Mouse (Mus musculus) myocyte (in vitro differentiated cells): ENCODE results near the gene Olfr978. TPM values are rescaled to one million over a fixed set of nuclear protein-coding genes. Genes with fewer than 3 reads are reported as not detected.

Source experiments
- H3K27me3 ChIP-seq: one replicate; pipeline ENCODE4 v1.6.1; 2011; ENCODE audit not compliant: control insufficient read depth, insufficient read depth, insufficient read length
- H3K36me3 ChIP-seq: one replicate; pipeline ENCODE4 v1.6.1; 2011; ENCODE audit not compliant: control insufficient read depth, insufficient read depth
- H3K4me2 ChIP-seq: one replicate; pipeline ENCODE4 v1.6.1; 2011; ENCODE audit warnings: low read depth, control low read depth
- H3K4me3 ChIP-seq: one replicate; pipeline ENCODE4 v1.5.1; 2011; ENCODE audit warnings: mild to moderate bottlenecking, control low read depth, moderate library complexity
- H3K79me2 ChIP-seq: one replicate; pipeline ENCODE4 v1.6.1; 2011; ENCODE audit not compliant: control insufficient read depth, insufficient read depth
- H3ac ChIP-seq: one replicate; pipeline ENCODE4 v1.6.1; 2011; ENCODE audit not compliant: control insufficient read depth, insufficient read length
- CEBPB ChIP-seq: IDR thresholded peaks from 2 replicates; pipeline ENCODE4 v1.6.1; 2011; ENCODE audit warnings: mild to moderate bottlenecking, moderate library complexity; ENCODE audit not compliant: poor library complexity, insufficient read depth, severe bottlenecking
- E2F4 ChIP-seq: IDR thresholded peaks from one replicate; pipeline ENCODE4 v1.6.1; 2011; ENCODE audit warnings: mild to moderate bottlenecking, control low read depth, moderate library complexity; ENCODE audit not compliant: insufficient read depth
- MAX ChIP-seq: IDR thresholded peaks from one replicate; pipeline ENCODE4 v1.6.1; 2011; ENCODE audit warnings: low read depth, mild to moderate bottlenecking, control low read depth
- MYOD1 ChIP-seq, 3 experiments: IDR thresholded peaks; one replicate each; pipeline ENCODE4 v1.6.1; 2011; ENCODE audit warnings: control low read depth in 2 of 3, low read depth in 2 of 3, mild to moderate bottlenecking in 2 of 3, moderate library complexity in 1 of 3; ENCODE audit not compliant: insufficient read length in 2 of 3, control insufficient read depth in 1 of 3
- MYOG ChIP-seq, 3 experiments: IDR thresholded peaks; one replicate each; pipeline ENCODE4 v1.6.1; 2011; ENCODE audit warnings: control low read depth in 2 of 3, low read depth in 2 of 3, mild to moderate bottlenecking in 2 of 3; ENCODE audit not compliant: insufficient read length in 2 of 3, control insufficient read depth in 1 of 3, insufficient read depth in 1 of 3
- POLR2A ChIP-seq: IDR thresholded peaks from one replicate; pipeline ENCODE4 v1.6.1; 2011; ENCODE audit warnings: low read depth, mild to moderate bottlenecking, control low read depth, moderate library complexity; ENCODE audit not compliant: insufficient read length
- POLR2AphosphoS2 ChIP-seq: IDR thresholded peaks from one replicate; pipeline ENCODE4 v1.6.1; 2011; ENCODE audit warnings: low read depth, control low read depth; ENCODE audit not compliant: insufficient read length
- REST ChIP-seq: IDR thresholded peaks from one replicate; pipeline ENCODE4 v1.6.1; 2011; ENCODE audit warnings: mild to moderate bottlenecking, control low read depth, moderate library complexity; ENCODE audit not compliant: insufficient read depth, insufficient read length
- SRF ChIP-seq: IDR thresholded peaks from one replicate; pipeline ENCODE4 v1.6.1; 2011; ENCODE audit warnings: low read depth; ENCODE audit not compliant: control insufficient read depth, insufficient read length
- TCF12 ChIP-seq: IDR thresholded peaks from one replicate; pipeline ENCODE4 v1.6.1; 2011; ENCODE audit warnings: mild to moderate bottlenecking, control low read depth; ENCODE audit not compliant: poor library complexity, insufficient read depth, severe bottlenecking
- TCF3 ChIP-seq: IDR thresholded peaks from one replicate; pipeline ENCODE4 v1.6.1; 2011; ENCODE audit warnings: low read depth, control low read depth; ENCODE audit not compliant: insufficient read length
- USF1 ChIP-seq: IDR thresholded peaks from one replicate; pipeline ENCODE4 v1.6.1; 2011; ENCODE audit warnings: low read depth, mild to moderate bottlenecking, control low read depth, moderate library complexity
- polyA plus RNA-seq: library from polyadenylated mRNA; unstranded; fragments of >200 nt; fragmentation: generic; extraction: Trizol; gene quantifications from one replicate; pipeline ENCODE4 v1.2.1, GENCODE M21; 2012; ENCODE audit warnings: missing spikeins

The Olfr978 gene
- polyA plus RNA-seq, 1 experiment, result not detected

DNA sequence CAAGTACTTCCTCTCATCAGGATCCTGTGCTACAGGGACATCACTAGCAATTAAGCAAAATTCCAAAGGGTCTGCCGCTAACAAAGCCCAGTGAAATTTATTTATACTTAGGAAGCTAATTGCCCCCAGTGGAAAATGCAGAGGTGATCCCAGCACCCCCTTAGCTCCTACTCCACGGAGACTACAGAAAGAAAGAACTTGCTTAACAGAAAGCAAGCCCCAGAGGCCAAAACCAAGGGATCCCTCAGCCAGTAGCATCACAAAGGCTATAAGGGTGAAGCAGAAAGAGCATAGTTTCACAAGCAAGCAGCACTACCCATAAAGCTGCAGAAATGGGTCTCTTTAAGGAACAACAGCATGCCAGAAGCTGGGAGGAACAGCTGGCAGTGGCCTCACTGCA is 29.3 kb downstream of the Olfr978 start, which contains the start of gene Olfr981:
TSS of gene Olfr981 (plus strand) at position 301 of the 400 bp plus-strand sequence.
- no peaks in the 10 kb centered on the region for H3K27me3 ChIP-seq
- no peaks in the 10 kb centered on the region for H3K36me3 ChIP-seq
- no peaks in the 10 kb centered on the region for H3K79me2 ChIP-seq
- H3K4me3 ChIP-seq, result no peak within 1 kb of the TSS
- H3K4me2 ChIP-seq, result no peak within 1 kb of the TSS
- no peak within 1 kb of the TSS for H3ac ChIP-seq
- TF ChIP-seq MYOD1 (IDR thresholded peaks at IDR 0.05; ENCODE audit: control insufficient read depth in 1 of 3, insufficient read length in 2 of 3, low read depth in 2 of 3) (no peak), POLR2AphosphoS2 (no peak), MYOG (IDR thresholded peaks at IDR 0.05; ENCODE audit: control insufficient read depth in 1 of 3, insufficient read depth in 1 of 3, insufficient read length in 2 of 3, low read depth in 2 of 3) (no peak), USF1 (no peak), MAX (no peak), REST (no peak), POLR2A (no peak), TCF3 (no peak), SRF (no peak), CEBPB (no peak), TCF12 (no peak), E2F4 (no peak)

Other genes starting within 250 kb of the Olfr978 start
- not detected for gene Olfr967, start 245.9 kb upstream of the Olfr978 start, polyA plus RNA-seq
- gene Olfr968, start 208.9 kb upstream of the Olfr978 start, polyA plus RNA-seq, result not detected
- gene Olfr969, start 201.2 kb upstream of the Olfr978 start, polyA plus RNA-seq, result not detected
- gene Olfr970, start 183.3 kb upstream of the Olfr978 start, polyA plus RNA-seq, result not detected
- gene Olfr971, start 155.2 kb upstream of the Olfr978 start, polyA plus RNA-seq, result not detected
- gene Olfr972, start 125.7 kb upstream of the Olfr978 start, polyA plus RNA-seq, result not detected
- gene Olfr229, start 84.8 kb upstream of the Olfr978 start, polyA plus RNA-seq, result not detected
- gene Olfr974, start 54.6 kb upstream of the Olfr978 start, polyA plus RNA-seq, result not detected
- not detected for gene Olfr975, start 40.1 kb upstream of the Olfr978 start, polyA plus RNA-seq
- not detected for gene Olfr976, start 31.0 kb upstream of the Olfr978 start, polyA plus RNA-seq
- not detected for gene Olfr979, start 11.4 kb downstream of the Olfr978 start, polyA plus RNA-seq
- gene Olfr980, start 17.5 kb downstream of the Olfr978 start, polyA plus RNA-seq, result not detected
- gene Olfr981, start 29.4 kb downstream of the Olfr978 start, polyA plus RNA-seq, result not detected
- gene Olfr982, start 81.7 kb downstream of the Olfr978 start, polyA plus RNA-seq, result not detected
- gene Olfr983, start 101.5 kb downstream of the Olfr978 start, polyA plus RNA-seq, result not detected
- not detected for gene Olfr984, start 122.1 kb downstream of the Olfr978 start, polyA plus RNA-seq
- gene Olfr985, start 138.1 kb downstream of the Olfr978 start, polyA plus RNA-seq, result not detected
- gene Tmem225, start 156.0 kb downstream of the Olfr978 start, polyA plus RNA-seq, result not detected
- gene Olfr986, start 188.8 kb downstream of the Olfr978 start, polyA plus RNA-seq, result not detected
- gene Zfp202, start 200.2 kb downstream of the Olfr978 start, polyA plus RNA-seq, result 2.4 TPM